Mouse (Mus musculus) embryonic fibroblast, embryonic 13.5 days (primary cell): Measurements from ENCODE around the gene Syne3. TPM values are rescaled to one million over a fixed set of nuclear protein-coding genes. Genes with fewer than 3 reads are reported as not detected.

ENCODE experiments used
- H3K27ac ChIP-seq: 2 replicates; pipeline ENCODE4 v1.5.1; 2012; ENCODE audit warnings: low read length, control low read depth, inconsistent platforms; ENCODE audit not compliant: insufficient read depth
- H3K4me1 ChIP-seq: 2 replicates; pipeline ENCODE4 v1.6.1; 2011; ENCODE audit warnings: low read length; ENCODE audit not compliant: control insufficient read depth, insufficient read depth
- H3K4me3 ChIP-seq: 2 replicates; pipeline ENCODE4 v1.5.1; 2011; ENCODE audit warnings: mild to moderate bottlenecking, control low read depth, low read length; ENCODE audit not compliant: insufficient read depth
- CTCF ChIP-seq: IDR thresholded peaks from 2 replicates; pipeline ENCODE4 v1.5.1; 2011; ENCODE audit warnings: mild to moderate bottlenecking, control low read depth, low read length, moderate library complexity, borderline replicate concordance; ENCODE audit not compliant: insufficient read depth
- POLR2A ChIP-seq: IDR thresholded peaks from 2 replicates; pipeline ENCODE4 v1.6.1; 2011; ENCODE audit warnings: low read depth, mild to moderate bottlenecking, control low read depth, low read length, moderate library complexity
- polyA plus RNA-seq: library from polyadenylated mRNA; stranded (reverse); fragments of >200 nt; gene quantifications from 2 replicates; pipeline ENCODE4 v1.2.4, GENCODE M21; 2011; ENCODE audit warnings: low read depth; ENCODE audit not compliant: missing spikeins, insufficient read length

Gene Syne3
- polyA plus RNA-seq, 1 experiment = 15.9 TPM

DNA sequence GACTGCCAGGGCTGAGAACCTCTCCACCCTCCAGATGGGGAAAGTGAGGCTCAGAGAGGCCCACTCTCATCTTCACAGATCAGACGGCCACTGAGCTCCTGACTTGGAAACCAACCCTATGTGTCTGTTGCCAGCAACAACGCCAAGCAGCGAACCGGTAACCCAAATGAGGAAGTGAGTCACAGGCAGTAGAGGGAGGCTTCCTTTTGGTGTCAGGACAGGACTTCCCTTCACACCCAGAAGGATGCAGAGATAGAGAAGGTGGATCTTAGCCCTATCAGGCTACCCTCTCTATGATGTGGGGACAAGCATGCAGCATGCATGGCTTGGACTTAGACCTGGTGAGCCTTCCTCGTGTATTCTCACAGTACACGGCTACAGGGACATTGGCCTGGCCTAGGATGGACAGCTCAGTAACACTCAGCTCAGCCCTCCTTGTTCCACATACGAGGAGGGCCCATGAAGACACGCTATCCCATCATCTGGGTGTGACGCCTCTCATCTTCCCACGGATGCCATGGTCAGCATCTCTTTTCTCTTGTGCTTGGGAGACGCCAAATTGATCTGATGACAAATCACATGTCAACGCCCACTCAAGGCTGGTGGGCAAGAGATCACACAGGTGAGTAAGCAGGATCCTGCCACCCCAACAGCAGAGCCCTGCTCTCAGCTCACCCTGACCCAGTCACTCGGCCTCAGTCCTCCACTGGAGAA, 18.7 kb downstream of the Syne3 start:
- TF ChIP-seq POLR2A (no peak), CTCF (no peak)
- Histone ChIP-seq H3K27ac (no peak overlapping the region), H3K4me3 (no peak overlapping the region), H3K4me1 (peaks cover 8% of the 10 kb centered on the region)

DNA sequence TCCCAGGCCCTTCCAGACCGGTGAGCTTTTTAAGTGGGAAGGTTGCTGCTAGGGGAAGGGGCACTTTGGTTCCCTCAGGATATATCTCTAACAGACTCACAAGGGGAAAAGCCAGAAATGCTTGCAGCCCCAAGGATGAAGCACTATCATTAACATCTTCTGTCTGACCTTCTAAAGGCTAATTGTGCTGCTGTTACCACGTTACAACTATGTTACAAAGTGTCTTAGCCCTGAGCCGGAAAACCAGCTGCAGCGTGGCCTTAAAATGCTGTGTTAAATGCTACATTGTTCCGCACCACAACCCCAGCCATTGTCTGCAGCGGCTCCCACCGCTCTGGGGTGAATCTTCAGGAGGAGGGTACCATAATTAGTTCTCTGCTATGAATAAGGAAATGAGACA, 21.7 kb downstream of the Syne3 start:
- TF ChIP-seq POLR2A (no peak), CTCF (no peak)
- H3K4me1 ChIP-seq = peaks cover 20% of the 10 kb centered on the region
- no peak overlapping the region for H3K27ac ChIP-seq
- no peak overlapping the region for H3K4me3 ChIP-seq

DNA sequence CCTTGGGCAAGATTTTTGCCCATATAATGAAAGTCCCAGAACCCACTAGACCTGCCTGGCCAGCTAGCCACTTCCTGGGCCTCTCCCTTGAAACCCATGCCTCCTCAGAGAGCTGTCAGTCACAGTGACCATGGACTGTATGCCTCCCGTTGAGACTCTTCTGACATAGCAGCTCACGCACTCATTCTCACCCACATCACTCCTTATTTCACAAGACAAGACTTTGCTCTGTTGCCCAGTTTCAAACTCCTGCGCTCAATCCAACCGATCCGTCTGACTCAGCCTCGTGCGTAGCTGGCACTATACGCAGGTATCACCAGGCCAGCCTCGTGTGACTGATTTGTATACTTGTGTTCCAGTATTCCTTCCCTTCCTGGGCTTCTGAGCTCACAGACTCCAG, 22.8 kb downstream of the Syne3 start:
- Histone ChIP-seq H3K4me3 (no peak overlapping the region), H3K27ac (no peak overlapping the region), H3K4me1 (peaks cover 13% of the 10 kb centered on the region)
- TF ChIP-seq CTCF (no peak), POLR2A (no peak)

DNA sequence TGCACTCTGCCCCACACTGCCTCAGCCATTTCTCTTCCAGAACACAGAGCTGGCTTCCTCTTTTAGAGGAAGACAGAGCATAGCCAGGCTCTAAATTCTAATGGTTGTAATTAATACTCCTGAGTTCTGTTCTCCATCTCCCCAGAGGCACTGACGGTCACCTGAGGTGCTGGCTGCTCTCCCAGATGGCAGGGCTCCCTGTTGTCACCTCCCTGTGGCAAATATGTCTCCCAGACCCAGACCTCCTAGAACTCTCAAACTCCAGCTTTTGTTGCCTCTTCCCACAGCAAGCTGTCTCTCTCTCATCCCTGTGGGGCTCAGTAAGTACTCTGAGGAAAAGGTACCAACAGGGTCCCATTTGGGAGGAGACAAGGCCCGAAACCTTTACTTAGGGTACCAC, 23.6 kb downstream of the Syne3 start:
- Histone ChIP-seq H3K4me1 (peaks cover 13% of the 10 kb centered on the region), H3K27ac (no peak overlapping the region), H3K4me3 (no peak overlapping the region)
- TF ChIP-seq POLR2A (no peak), CTCF (no peak)

DNA sequence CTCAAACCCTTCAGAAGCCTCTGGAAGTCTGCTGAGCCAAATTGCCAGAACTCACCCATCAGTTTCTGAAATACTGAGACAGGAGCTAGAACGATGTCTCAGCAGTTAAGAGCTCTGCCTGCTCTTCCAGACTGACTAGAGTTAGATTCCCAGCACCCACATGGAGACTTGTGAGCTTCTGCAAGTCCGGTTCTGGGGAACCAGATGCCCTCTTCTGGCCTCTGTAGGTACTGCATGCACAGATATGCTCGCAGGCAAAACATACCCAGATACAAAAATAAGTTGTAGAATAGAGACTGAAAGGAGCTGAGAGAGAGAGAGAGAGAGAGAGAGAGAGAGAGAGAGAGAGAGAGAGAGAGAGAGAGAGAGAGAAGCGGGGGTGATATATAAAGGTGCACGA, 24.5 kb downstream of the Syne3 start:
- H3K4me1 ChIP-seq = peaks cover 13% of the 10 kb centered on the region
- H3K27ac ChIP-seq = no peak overlapping the region
- no peak for TF ChIP-seq POLR2A
- no peak for TF ChIP-seq CTCF
- H3K4me3 ChIP-seq = no peak overlapping the region

DNA sequence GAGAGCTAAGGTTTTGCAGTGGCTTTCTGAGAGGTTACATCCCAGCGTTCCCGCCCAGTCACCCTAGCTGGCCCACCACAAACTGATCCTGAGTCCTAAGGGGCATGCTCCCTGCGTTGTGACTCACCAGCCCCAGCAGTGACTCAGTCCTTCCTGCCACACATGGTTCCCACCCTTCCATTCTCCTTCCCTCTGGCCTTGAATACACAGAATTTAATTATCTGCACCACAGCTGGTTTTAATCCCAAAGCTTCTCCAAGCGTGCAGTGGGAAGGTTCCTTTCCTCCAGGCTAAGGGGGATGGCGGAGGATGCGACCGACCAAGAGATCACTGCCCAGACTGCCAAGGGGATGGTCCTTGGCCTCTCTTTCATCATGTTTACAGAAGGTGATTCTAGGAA, 26.1 kb downstream of the Syne3 start:
- no peak for TF ChIP-seq POLR2A
- peak overlapping the region; percentile 86 for H3K27ac ChIP-seq
- H3K4me3 ChIP-seq = no peak overlapping the region
- H3K4me1 ChIP-seq = peaks cover 15% of the 10 kb centered on the region

DNA sequence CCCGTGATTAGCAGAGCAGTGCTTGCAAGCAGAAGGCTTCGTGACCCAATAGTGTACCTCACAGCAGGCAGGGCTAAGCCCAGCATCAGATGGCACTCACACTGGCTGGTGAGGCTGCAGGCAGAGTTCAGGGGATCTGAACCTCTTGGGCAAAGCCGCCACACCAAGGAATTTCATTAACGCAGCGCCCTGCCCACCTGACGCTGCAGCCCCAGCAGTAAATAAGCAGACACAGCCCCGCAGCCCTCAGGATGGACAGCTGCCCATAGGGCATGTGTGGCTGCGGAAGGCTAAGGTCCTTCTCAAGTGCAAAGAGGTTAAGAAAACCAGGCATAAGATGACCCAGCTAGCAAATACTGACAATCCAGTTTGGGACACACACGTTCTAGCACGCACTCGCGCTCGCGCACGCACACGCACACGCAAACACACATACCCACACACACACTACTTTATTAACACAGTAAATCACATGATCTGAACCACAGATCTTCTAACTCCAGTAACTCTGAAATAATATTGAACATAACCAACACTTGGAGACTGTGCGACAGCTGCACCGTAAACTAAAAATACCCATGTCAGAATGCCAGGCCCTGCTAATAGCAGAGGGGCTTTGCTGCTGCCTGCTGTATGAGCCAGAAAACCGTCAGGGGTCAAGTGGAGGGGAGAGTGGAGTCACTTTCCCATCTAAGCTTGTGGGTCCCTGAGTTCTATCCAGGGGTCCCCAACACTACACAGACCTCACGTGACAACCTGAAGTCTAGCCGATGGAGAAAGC, 30.5 kb downstream of the Syne3 start:
- Histone ChIP-seq H3K4me3 (no peak overlapping the region), H3K4me1 (peaks cover 12% of the 10 kb centered on the region), H3K27ac (peak overlapping the region; percentile 84)
- no peak for TF ChIP-seq POLR2A
- TF ChIP-seq CTCF = no peak

DNA sequence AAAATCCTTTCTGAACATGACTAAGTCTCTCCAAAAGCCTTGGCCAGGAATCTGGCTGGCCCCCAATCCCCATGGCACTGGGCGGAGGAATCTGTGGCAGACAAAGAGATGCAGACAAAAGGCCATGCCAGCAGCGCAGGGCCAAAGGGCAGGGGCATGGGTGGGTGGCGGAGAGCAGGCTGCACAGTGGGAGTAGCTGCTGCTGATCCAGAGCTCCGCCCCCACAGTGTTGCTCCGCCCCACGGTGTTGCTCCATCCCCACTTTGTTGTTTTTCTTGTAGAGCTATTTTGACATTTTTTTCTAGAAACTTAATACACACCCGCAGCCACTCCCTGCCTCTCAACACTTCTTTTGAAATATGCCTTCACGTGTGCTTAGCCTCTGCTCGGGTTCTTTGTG, 31.2 kb downstream of the Syne3 start:
- Histone ChIP-seq H3K27ac (peak overlapping the region; percentile 84), H3K4me3 (no peak overlapping the region), H3K4me1 (peaks cover 7% of the 10 kb centered on the region)
- no peak for TF ChIP-seq POLR2A

DNA sequence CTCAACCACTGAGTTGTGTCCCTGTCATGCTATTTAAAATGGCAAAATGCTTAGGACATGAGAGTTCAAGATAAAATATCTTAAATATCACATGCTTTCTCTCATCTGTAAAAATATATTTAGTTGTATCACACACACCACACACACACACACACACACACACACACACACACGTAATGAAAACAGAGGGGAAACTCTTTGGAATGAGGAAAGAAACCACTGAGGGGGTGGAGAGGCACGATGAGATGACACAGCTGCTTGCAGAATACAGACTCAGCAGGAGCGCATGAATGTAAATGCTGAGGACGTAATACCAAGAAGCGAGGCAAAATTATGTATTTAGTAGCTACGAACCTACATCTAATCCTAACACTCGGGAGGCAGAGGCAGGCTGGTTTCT, 32.7 kb downstream of the Syne3 start:
- Histone ChIP-seq H3K27ac (peak overlapping the region; percentile 14; the same call in 1 of the 2 replicates), H3K4me3 (no peak overlapping the region), H3K4me1 (peaks cover 2% of the 10 kb centered on the region; the same call in 1 of the 2 replicates)
- TF ChIP-seq CTCF (no peak), POLR2A (no peak)

DNA sequence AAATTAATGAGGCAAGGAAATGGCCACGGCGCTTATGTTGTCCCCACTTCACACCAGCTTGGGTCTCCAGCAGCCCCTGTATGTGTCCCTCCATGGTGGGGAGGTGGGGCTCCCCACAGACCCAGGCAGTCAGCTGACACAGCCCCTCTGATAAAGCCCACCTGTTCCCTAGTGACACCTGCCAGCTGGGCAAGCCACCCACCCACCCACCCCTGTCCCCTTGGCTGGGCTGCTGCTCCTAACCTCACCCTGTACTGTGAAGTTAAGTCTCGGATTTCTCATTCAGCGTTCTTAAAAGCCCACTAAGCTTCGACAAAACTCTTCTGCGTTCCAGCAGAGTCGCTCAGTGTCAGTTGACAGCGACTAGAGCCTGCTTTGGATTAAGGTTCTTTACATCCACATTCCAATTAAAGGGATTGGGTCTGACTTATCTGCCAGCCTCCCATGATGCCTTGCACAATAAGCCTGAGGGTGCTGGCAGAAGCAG, 33.2 kb downstream of the Syne3 start:
- H3K4me3 ChIP-seq = no peak overlapping the region
- TF ChIP-seq POLR2A (no peak), CTCF (no peak)

More for the DNA sequence above, 33.2 kb downstream of the Syne3 start:
- Histone ChIP-seq H3K4me1 (peaks cover 2% of the 10 kb centered on the region; the same call in 1 of the 2 replicates), H3K27ac (no peak overlapping the region)
